Mouse (Mus musculus) heart, postnatal 0 days (tissue): ENCODE data around the gene Gm42372.

Source experiments
- CTCF ChIP-seq: IDR thresholded peaks from 2 replicates; pipeline ENCODE4 v1.5.1; 2016; ENCODE audit warnings: antibody characterized with exemption, control low read depth, low read depth
- EP300 ChIP-seq: IDR thresholded peaks from 2 replicates; pipeline ENCODE4 v1.6.1; 2016; ENCODE audit warnings: antibody characterized with exemption, low read depth

- TF ChIP-seq CTCF (no peak), EP300 (no peak)
These were observed 5.5 kb downstream of the Gm42372 start for GRCm38 (mm10) chr7:16988405-16988804.
